Mouse (Mus musculus) stomach, postnatal 0 days (tissue): ENCODE data around the gene Apobec4. TPM values are rescaled to one million over a fixed set of nuclear protein-coding genes. Genes with fewer than 3 reads are reported as not detected.
A peak's percentile ranks its signal among the peaks of the same experiment; 100 is the strongest.

ENCODE experiments used
- ATAC-seq: fragments of 200-750 bp; cut with Nextera tagmentation; 2 replicates; pipeline ENCODE4 v1.8.0; 2017; ENCODE audit not compliant: low FRiP score, low TSS enrichment
- DNase-seq: peaks from one replicate; pipeline ENCODE4 v3.0.0-alpha.2; 2016; ENCODE audit warnings: low spot score
- H3K27ac ChIP-seq: fragments of 300-500 bp; sonication (generic); replicated peaks from 2 replicates; pipeline ENCODE4 v1.5.1; 2014; ENCODE audit warnings: mild to moderate bottlenecking, control low read depth
- H3K27me3 ChIP-seq: fragments of 300-500 bp; sonication (generic); 2 replicates; pipeline ENCODE4 v1.6.1; 2014; ENCODE audit warnings: low read length; ENCODE audit not compliant: control insufficient read depth, insufficient read depth
- H3K36me3 ChIP-seq: fragments of 300-500 bp; sonication (generic); 2 replicates; pipeline ENCODE4 v1.6.1; 2014; ENCODE audit warnings: low read length, mixed read lengths; ENCODE audit not compliant: control insufficient read depth, insufficient read depth
- H3K4me1 ChIP-seq: fragments of 300-500 bp; sonication (generic); replicated peaks from 2 replicates; pipeline ENCODE4 v1.6.1; 2014; ENCODE audit warnings: antibody characterized with exemption; ENCODE audit not compliant: control insufficient read depth, insufficient read depth
- H3K4me2 ChIP-seq: fragments of 300-500 bp; sonication (generic); replicated peaks from 2 replicates; pipeline ENCODE4 v1.6.1; 2014; ENCODE audit warnings: low read depth, mild to moderate bottlenecking, control low read depth, moderate library complexity
- H3K4me3 ChIP-seq: fragments of 300-500 bp; sonication (generic); 2 replicates; pipeline ENCODE4 v1.5.1; 2014; ENCODE audit warnings: low read depth, low read length, control low read depth
- H3K9ac ChIP-seq: fragments of 300-500 bp; sonication (generic); 2 replicates; pipeline ENCODE4 v1.6.1; 2014; ENCODE audit warnings: mild to moderate bottlenecking, low read length, control low read depth, mixed read lengths
- H3K9me3 ChIP-seq: fragments of 300-500 bp; sonication (generic); 2 replicates; pipeline ENCODE4 v1.6.1; 2016; ENCODE audit warnings: low read length; ENCODE audit not compliant: control insufficient read depth
- CTCF ChIP-seq: IDR thresholded peaks from 2 replicates; pipeline ENCODE4 v1.5.1; 2016; ENCODE audit warnings: antibody characterized with exemption, low read depth, mild to moderate bottlenecking, moderate library complexity
- EP300 ChIP-seq: optimal IDR thresholded peaks from 2 replicates; pipeline ENCODE3; 2016; ENCODE audit warnings: antibody characterized with exemption
- WGBS: fragments of 180-500 bp; shearing (Covaris S2); extraction: QIAGEN DNeasy Blood & Tissue Kit; methylation state at CpG from one replicate; pipeline ENCODE4 v1.1.7; 2014; 5-methylcytosine and 5-hydroxymethylcytosine counted together
- polyA plus RNA-seq: library from polyadenylated mRNA; unstranded; fragments of >200 nt; fragmentation: Nextera tagmentation; extraction: Ambion mirVana; gene quantifications from 2 replicates; pipeline ENCODE4 v1.2.1, GENCODE M21; 2015

Apobec4 gene
- polyA plus RNA-seq, 1 experiment from 2014 or later: not detected

DNA sequence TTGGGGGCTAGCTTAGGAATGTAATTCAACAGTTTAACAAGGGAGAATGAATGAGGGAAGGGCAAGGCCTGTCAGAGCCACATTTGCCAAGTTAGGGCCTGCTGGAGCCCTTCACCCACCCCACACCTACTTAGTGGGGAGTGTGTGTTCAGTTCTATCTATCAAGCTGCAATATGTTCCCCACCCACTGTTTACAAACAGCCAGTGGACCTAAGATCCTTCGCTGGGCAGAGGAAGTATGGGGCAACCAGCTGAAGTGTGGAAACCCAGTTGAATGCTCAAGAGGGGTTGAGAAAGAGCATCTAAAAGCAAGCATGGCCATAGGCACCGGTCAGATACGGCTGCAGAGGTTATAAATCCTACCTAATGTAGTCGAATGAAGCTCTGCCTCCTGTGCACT, 36.6 kb downstream of the Apobec4 start:
- ATAC-seq: no peak
- Histone ChIP-seq H3K27ac (no peak overlapping the region), H3K4me2 (no peak overlapping the region), H3K36me3 (no peaks in the 10 kb centered on the region), H3K9ac (no peak overlapping the region), H3K4me1 (0 out of 2 replicates have a peak, but pooled peaks cover 3% of the 10 kb centered on the region), H3K9me3 (no peaks in the 10 kb centered on the region), H3K27me3 (no peaks in the 10 kb centered on the region), H3K4me3 (no peak overlapping the region)
- DNase-seq: no peak
- TF ChIP-seq CTCF: no peak
- no peak for TF ChIP-seq EP300
- WGBS: 81% methylated on average over 4 of the region's 4 CpGs

DNA sequence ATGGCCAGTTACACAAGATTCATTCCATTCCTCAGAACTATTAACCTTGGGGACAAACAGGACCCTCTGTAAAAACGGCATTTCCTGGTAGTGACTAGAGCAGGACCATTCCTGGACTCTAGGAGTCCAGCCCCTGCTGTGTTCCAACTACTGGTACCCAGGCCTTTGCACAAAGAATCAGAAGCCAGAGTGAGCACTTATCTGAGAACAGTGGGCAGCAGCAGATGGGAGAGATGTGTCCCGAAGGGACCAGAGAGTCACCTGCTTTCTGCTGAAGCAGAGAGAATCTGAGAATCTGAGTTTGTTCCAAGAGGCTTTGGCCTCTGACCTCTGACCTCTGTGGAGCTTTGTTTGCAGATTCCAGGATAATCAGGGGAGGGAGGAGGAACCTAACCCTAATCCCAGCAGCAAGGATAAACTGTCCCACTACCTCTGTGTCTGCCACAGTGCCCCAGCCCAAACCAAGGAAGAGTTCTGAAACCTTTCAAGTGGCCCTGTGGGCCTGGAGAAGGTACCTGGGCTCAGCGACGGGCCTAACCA, 37.8 kb downstream of the Apobec4 start:
- Histone ChIP-seq H3K4me3 (no peak overlapping the region), H3K9ac (no peak overlapping the region), H3K27ac (0 out of 2 replicates have a peak overlapping the region, but pooled peaks have one; percentile 13), H3K27me3 (no peaks in the 10 kb centered on the region), H3K4me1 (0 out of 2 replicates have a peak, but pooled peaks cover 3% of the 10 kb centered on the region), H3K9me3 (no peaks in the 10 kb centered on the region), H3K4me2 (no peak overlapping the region), H3K36me3 (no peaks in the 10 kb centered on the region)
- no peak for TF ChIP-seq CTCF
- TF ChIP-seq EP300: no peak
- ATAC-seq (no peak), DNase-seq (no peak)
- WGBS: 41% methylated on average over 4 of the region's 4 CpGs

DNA sequence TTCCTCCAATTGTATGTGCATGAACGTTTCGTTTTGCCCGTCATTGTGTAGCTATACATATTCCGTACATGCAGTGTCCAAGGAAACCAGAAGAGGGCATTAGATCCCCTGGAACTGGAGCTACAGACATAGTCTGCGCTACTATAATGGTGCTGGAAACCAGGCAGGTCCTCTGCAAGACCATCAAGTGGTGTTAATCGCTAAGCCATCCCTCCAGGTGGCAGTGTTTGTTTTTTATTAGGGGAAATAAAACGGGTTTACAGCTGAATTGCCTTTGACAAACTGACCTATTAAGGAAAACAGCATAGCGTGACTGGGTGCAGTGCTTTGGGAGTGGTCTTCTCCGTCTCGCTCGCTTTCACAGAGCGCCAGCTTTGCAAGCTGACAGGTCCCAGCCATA, 39.9 kb downstream of the Apobec4 start:
- 37% methylated on average over 12 of the region's 12 CpGs for WGBS
- Histone ChIP-seq H3K36me3 (no peaks in the 10 kb centered on the region), H3K27ac (no peak overlapping the region), H3K4me2 (no peak overlapping the region), H3K4me1 (0 out of 2 replicates have a peak, but pooled peaks cover 3% of the 10 kb centered on the region), H3K4me3 (no peak overlapping the region), H3K9ac (no peak overlapping the region), H3K9me3 (no peaks in the 10 kb centered on the region), H3K27me3 (no peaks in the 10 kb centered on the region)
- ATAC-seq (0 out of 2 replicates have a peak, but pooled peaks have one; percentile 35), DNase-seq (no peak)
- TF ChIP-seq CTCF: peak; percentile 76
- no peak for TF ChIP-seq EP300

DNA sequence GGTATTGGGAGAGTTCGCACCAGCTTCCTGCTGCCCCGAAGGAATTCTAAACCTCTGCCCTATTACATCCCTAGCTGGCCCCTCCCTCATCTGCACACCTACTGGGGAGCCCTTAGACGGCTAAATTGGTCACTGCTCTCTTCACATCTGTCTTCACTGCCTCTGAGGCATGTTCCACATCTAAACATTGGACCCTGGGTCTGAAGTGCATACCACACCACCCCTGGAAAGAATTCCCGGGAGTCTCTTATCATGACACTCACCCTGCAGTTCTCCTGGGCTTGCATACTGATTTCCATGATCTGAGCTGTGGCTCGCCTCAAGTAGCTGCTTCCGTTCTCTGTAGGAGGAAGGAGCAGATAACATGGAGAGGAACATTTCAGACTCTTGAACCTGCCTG, 40.5 kb downstream of the Apobec4 start:
- no peak overlapping the region for H3K27ac ChIP-seq
- no peak overlapping the region for H3K4me2 ChIP-seq
- no peaks in the 10 kb centered on the region for H3K36me3 ChIP-seq
- no peaks in the 10 kb centered on the region for H3K9me3 ChIP-seq
- no peak for DNase-seq
- no peaks in the 10 kb centered on the region for H3K27me3 ChIP-seq
- 13% methylated on average over 6 of the region's 6 CpGs for WGBS
- no peak for TF ChIP-seq CTCF
- no peak for TF ChIP-seq EP300
- 0 out of 2 replicates have a peak, but pooled peaks cover 3% of the 10 kb centered on the region for H3K4me1 ChIP-seq
- peak; percentile 32; the same call in 1 of the 2 replicates for ATAC-seq
- H3K4me3 ChIP-seq: no peak overlapping the region
- H3K9ac ChIP-seq: no peak overlapping the region

DNA sequence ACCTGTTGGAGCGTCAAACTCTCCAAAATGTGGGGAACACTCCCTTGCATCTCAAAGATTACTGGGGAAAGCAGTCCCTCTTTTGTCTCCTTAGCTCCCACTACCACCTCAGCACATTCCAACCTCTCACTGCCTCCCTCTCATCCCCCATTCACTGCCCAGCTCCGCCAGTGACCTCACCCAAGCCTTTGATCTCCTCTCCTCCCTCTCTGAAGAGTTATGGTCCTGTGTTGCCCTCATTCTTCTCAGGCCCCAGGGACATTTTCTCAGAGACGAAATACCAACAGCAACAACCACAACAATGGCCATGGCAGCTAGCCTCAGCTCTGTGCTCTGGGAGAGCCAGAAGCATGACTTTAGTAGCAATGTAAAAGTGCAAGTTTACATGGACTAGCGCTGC, 40.9 kb downstream of the Apobec4 start:
- no peak overlapping the region for H3K4me3 ChIP-seq
- ATAC-seq: no peak
- no peak for DNase-seq
- 0 out of 2 replicates have a peak, but pooled peaks cover 3% of the 10 kb centered on the region for H3K4me1 ChIP-seq
- H3K9ac ChIP-seq: no peak overlapping the region
- TF ChIP-seq EP300 (no peak), CTCF (no peak)
- H3K4me2 ChIP-seq: no peak overlapping the region
- no peaks in the 10 kb centered on the region for H3K36me3 ChIP-seq
- no peak overlapping the region for H3K27ac ChIP-seq
- WGBS: 36% methylated on average over 4 of the region's 4 CpGs
- H3K9me3 ChIP-seq: no peaks in the 10 kb centered on the region
- H3K27me3 ChIP-seq: no peaks in the 10 kb centered on the region

DNA sequence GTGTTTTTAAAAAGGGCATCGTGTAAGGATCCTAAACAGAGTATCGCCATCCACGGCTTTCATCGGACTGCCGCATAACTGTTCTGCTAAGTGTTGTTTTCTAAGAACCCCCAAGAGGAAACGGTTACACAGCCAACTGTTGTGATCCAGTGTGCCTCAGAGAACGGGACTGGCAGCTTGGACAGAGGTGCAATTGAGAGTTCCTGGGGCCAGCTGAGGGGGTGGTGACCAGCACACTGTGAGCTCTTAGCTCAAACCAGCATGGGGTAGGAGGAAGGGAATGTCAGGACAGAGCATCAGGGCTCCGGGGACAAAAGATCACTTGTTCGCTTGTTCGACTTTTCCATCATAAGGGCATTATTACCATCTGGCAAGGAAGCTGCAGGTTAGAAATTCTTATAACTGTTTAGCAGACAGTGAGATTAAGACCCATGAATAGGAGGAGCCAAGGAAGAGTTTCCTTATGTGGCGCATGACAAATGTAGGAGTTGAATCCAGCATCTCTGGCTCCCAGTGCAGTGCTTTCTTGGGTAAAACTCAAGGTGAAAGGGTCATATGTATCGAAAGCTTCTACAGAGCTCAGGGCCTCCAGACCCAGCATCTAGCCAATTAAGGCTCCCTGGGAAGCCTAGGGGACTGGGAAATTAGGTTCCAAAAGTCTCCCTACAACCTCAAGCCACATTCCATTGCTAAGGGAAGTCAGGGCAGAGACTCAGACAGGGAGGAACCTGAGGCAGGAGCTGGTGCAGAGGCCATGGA, 42.6 kb downstream of the Apobec4 start:
- Histone ChIP-seq H3K9ac (no peak overlapping the region), H3K36me3 (no peaks in the 10 kb centered on the region), H3K4me3 (no peak overlapping the region), H3K27ac (no peak overlapping the region), H3K27me3 (no peaks in the 10 kb centered on the region), H3K4me1 (0 out of 2 replicates have a peak, but pooled peaks cover 3% of the 10 kb centered on the region), H3K9me3 (no peaks in the 10 kb centered on the region), H3K4me2 (no peak overlapping the region)
- WGBS: 75% methylated on average over 12 of the region's 12 CpGs
- ATAC-seq (no peak), DNase-seq (no peak)
- TF ChIP-seq EP300 (no peak), CTCF (no peak)
